Mouse (Mus musculus): ENCODE results near the gene Irf6. TPM values are rescaled to one million over a fixed set of nuclear protein-coding genes. Genes with fewer than 3 reads are reported as not detected.

Irf6 gene
- polyA plus RNA-seq (2012; rRNA removed), result 108 and 192 TPM in 2 replicates

- WGBS, result 4% methylated on average over 30 of the region's 30 CpGs
- DNase-seq (ENCODE audit: low read depth, low spot score), result no peak
These were observed at the start of gene Irf6 for GRCm38 (mm10) chr1:193152872-193153271. Irf6 (plus strand) TSS chr1:193153111.

GRCm38 (mm10) chr1:193112093-193112492 is 40.8 kb upstream of the Irf6 start:
- DNase-seq (ENCODE audit: low read depth, low spot score), result no peak
- WGBS, result 98% methylated on average over 9 of the region's 9 CpGs

GRCm38 (mm10) chr1:193122793-193123192 is 30.1 kb upstream of the Irf6 start:
- WGBS, result 87% methylated on average over 7 of the region's 7 CpGs
- DNase-seq (ENCODE audit: low read depth, low spot score), result no peak

GRCm38 (mm10) chr1:193123290-193123689 is 29.6 kb upstream of the Irf6 start:
- WGBS, result 86% methylated on average over 6 of the region's 6 CpGs
- no peak for DNase-seq (ENCODE audit: low read depth, low spot score)

GRCm38 (mm10) chr1:193125835-193126234 is 27.1 kb upstream of the Irf6 start:
- WGBS, result 67% methylated on average over 4 of the region's 4 CpGs
- no peak for DNase-seq (ENCODE audit: low read depth, low spot score)

DNA sequence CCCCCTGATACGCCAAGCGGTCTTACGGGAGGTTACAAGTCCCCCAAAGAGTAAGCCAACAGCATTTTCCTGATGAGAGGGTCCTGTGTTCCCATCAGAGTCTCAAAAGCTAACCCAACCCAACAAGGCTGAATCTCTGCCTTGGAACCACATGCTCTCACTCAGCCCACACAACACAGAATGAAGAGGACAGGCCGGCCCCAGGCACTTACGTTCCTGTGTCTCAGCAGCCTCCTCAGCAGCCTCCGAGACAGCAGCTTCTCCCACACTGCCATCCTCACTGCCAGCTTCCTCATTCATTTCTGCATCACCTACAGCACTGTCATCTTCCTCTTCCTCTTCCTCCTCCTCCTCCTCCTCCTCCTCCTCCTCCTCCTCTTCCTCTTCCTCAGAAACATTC is 24.9 kb upstream of the Irf6 start:
- 94% methylated on average over 6 of the region's 6 CpGs for WGBS
- no peak for DNase-seq (ENCODE audit: low read depth, low spot score)

DNA sequence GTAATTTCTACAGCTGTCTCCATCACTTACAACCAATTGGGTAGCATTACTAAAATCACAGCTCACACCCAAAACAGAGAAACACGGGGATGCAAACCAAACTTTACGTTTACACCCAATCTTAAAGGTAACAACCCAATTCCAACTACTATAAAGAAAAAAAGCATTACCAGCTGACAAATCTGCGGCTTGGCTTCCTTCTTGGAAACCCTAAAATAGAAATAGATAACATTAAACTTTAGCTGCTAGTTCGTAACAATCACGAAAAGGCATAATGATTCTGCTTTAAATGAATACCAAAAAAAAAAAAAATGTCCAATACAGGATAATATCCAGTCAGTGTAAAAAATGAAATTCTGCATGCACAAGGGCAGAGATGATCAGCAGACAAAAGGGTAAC is 23.6 kb upstream of the Irf6 start:
- WGBS, result 13% methylated on average over 5 of the region's 5 CpGs
- no peak for DNase-seq (ENCODE audit: low read depth, low spot score)

DNA sequence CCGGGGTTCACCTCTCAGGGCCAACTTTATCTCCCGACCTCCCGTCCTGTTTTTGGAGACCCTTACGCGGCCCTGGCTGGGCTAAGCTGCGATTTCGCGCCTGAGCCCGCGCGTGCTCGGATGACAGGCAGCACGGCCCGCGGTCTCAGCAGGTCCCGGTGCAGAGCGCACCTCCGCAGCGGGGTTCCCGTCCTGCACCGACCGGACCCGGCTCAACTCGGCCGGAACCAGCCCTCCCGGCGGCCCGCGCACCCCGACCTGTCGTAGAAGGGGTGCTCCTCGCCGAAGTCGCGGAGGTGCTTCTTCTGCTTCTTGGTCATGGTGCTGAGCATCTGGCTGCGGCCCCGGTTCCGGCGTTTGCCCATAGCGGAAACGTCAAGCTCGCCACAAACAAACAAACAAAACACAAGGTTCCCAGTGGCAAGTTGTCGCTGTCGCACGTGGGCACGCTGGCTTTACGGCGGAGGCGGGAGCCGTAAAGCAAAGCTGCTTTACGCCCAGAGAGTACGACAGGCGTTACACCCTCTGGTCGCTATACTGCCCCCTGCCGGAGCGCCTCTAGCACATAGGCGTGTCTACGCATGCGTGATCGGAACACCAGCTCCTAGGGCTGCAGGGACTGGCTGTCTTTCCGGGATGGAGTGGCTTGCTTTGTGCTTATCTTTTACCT is 23.0 kb upstream of the Irf6 start, which contains the start of gene Diexf:
Gene Diexf, minus strand, starts transcription at position 487 of the 670 bp plus-strand sequence.
- DNase-seq (ENCODE audit: low read depth, low spot score), result peak; percentile 97
- WGBS, result under 1% methylated on average over 61 of the region's 61 CpGs

- 16% methylated on average over 11 of the region's 11 CpGs for WGBS
These were observed 22.5 kb upstream of the Irf6 start for GRCm38 (mm10) chr1:193130456-193130825.

DNA sequence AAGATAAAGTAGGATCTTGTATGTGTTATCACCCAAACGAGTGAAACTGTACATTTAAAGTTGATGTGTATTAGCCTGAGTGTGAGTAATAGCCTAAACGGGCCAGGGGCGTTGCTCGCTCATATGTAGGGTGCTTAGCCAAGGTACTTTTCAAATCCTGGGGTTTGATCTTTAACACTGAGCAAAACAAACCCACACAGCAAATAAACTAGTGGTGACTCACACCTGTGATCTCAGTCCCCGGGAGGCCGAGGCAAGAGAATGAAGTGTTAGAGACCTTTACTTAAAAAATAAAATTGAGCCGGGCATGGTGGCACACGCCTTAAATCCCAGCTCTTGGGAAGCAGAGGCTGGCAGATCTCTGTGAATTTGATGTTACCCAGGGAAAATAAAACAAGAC is 22.1 kb upstream of the Irf6 start:
- no peak for DNase-seq (ENCODE audit: low read depth, low spot score)
- WGBS, result 21% methylated on average over 8 of the region's 8 CpGs

More at GRCm38 (mm10) chr1:193130456-193130825, 22.5 kb upstream of the Irf6 start:
- DNase-seq (ENCODE audit: low read depth, low spot score), result no peak

- peak; percentile 57 for DNase-seq (ENCODE audit: low read depth, low spot score)
- 23% methylated on average over 6 of the region's 6 CpGs for WGBS
These were observed 21.5 kb upstream of the Irf6 start for GRCm38 (mm10) chr1:193131311-193131948.

DNA sequence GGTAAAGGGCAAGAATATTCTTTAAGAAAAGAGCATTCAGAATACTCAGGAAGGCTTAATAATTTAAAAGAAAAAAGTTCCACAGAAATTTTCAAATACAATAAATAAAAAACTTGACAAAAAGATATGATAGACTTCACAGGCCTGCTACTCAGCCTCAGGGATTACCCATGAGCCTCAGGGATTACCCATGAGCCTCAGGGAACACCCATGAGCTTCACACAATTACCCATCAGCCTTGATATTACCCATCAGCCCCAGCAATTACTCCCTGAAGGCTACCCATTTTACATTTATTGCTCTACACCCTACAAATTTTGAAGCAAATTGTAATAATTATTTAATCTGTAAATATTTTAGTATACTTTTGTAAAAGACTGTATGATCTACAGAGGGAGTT is 20.5 kb upstream of the Irf6 start:
- DNase-seq (ENCODE audit: low read depth, low spot score), result no peak

DNA sequence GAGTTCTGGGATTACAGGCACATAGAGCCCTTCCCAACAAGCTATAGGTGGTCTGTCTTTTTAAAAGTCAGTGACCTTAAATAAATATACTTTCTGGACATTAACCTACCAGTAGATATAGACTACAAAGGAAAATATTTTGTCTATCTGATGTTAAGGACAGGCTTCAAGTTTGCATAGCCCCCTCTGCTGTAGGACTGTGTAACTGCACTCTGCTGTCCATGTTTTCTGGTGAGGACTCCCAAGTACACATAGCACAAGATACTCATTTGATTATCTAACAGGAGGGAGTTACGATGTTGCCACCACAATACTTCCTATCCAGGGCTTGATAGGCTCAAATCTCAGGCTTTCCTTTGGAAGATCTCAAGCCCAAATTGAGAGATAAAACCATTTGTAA is 19.2 kb upstream of the Irf6 start:
- DNase-seq (ENCODE audit: low read depth, low spot score), result no peak
- WGBS, result 91% methylated on average over 1 of the region's 1 CpGs

- WGBS, result 22% methylated on average over 7 of the region's 7 CpGs
- DNase-seq (ENCODE audit: low read depth, low spot score), result no peak
These were observed 14.8 kb upstream of the Irf6 start for GRCm38 (mm10) chr1:193138087-193138486.

DNA sequence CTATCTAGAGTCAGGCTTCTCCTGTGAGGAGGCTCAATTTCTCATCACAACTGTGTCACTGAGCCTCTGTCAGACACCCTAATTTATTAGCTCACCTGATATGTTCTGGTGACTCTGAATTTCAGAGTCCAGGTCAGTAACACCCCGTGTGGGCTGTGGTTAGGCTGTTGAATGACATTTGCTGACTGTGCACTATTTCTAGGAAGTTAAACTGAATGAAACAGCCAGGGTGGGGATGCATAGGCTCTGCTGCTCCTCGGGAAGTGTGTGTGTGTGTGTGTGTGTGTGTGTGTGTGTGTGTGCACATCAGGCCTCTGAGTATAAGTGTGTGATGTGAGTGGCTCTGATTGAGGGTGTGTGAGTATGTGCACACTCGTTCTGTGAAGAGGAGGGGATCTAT is 14.2 kb upstream of the Irf6 start:
- no peak for DNase-seq (ENCODE audit: low read depth, low spot score)
- 35% methylated on average over 3 of the region's 3 CpGs for WGBS

DNA sequence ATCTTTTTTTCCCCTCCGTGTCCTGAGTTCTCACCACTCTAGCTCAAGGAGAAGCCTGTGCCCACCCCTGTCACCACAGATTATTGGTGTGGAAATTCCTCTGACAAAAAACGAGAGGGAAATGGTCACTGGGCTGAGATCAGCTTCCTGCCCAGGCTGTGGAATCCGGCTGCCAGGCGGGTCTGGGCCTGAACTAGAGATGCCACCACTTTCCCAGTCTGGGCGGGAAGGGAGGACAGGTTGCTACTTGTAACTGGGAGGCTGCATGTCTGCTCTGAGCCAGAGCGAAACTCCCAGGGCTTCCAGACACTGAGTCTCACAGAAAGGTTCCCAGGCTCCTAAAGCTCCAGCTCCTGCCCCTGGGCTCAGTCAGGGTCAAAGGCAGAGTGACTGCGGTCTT is 11.8 kb upstream of the Irf6 start:
- WGBS, result 81% methylated on average over 7 of the region's 7 CpGs
- DNase-seq (ENCODE audit: low read depth, low spot score), result no peak

DNA sequence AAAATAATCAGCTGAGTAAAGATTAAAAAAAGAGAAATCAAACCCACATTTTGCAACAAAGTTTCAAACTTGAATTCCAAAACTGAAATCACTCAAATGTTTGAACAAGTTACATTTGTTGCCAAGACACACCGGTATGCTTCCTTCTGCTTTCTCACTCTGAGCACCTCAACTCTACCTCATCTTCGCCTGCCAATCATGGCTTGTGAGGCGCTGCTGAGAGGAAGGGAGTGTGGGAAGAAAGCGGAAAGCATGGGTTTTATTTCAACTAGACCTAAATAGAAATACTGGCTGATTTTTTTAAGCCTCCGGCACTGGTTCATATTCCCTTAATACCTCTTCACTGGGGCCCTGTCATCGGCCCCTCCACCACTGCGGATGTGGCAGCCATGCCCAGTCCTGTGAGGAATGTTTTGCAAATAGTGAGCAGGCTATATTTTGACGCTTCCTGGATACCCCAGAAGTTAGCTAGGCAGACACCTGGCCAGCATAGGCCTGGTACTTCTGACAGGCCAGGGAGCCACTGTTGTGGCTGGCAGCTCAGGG is 10.3 kb upstream of the Irf6 start:
- no peak for DNase-seq (ENCODE audit: low read depth, low spot score)
- WGBS, result 85% methylated on average over 8 of the region's 8 CpGs

- WGBS, result 92% methylated on average over 6 of the region's 6 CpGs
- no peak for DNase-seq (ENCODE audit: low read depth, low spot score)
These were observed 8.4 kb upstream of the Irf6 start for GRCm38 (mm10) chr1:193144516-193144915.

GRCm38 (mm10) chr1:193145101-193145500 is 7.8 kb upstream of the Irf6 start:
- no peak for DNase-seq (ENCODE audit: low read depth, low spot score)
- 75% methylated on average over 4 of the region's 4 CpGs for WGBS

GRCm38 (mm10) chr1:193146416-193146815 is 6.5 kb upstream of the Irf6 start:
- WGBS, result 71% methylated on average over 1 of the region's 1 CpGs
- no peak for DNase-seq (ENCODE audit: low read depth, low spot score)

DNA sequence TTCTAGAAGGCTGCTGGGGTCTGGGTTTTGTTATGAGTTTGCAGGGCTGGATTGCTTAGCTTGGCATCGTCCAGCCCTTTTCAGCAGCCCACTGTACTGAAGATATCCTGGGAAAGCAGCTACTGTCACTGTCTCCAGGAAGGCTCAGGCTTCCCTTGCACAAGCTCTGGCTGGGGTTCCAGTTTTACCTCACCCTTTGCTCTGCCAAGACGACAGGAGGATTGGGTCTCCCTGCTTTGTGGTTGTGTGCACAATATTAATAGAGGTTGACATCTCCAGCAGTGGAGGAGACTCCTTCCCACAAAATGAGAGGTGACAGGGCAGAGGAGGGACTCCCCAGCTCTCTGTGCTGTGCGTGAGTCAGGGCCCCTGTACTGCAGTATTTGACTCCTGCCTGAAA is 3.7 kb upstream of the Irf6 start:
- DNase-seq (ENCODE audit: low read depth, low spot score), result no peak
- 70% methylated on average over 3 of the region's 3 CpGs for WGBS
